Mouse (Mus musculus) gastrocnemius, postnatal 14 days (tissue): ENCODE results near the gene Rfx1. TPM values are rescaled to one million over a fixed set of nuclear protein-coding genes. Genes with fewer than 3 reads are reported as not detected.
A peak's percentile ranks its signal among the peaks of the same experiment; 100 is the strongest.

Experiments used
- DNase-seq: peaks from one replicate; pipeline ENCODE4 v3.0.0; 2021; ENCODE audit warnings: mixed read lengths
- intact Hi-C: fragments of 180-260 bp; cut with DNase I; formaldehyde crosslinking; loops from one replicate; pipeline ENCODE4 v1.15.1; 2025; ENCODE audit warnings: low total_unique reads
- long read RNA-seq, 2 experiments: library from polyadenylated mRNA; stranded (forward); transcript quantifications; one replicate each; pipeline ENCODE4 v2.0.0; 2021
- total RNA-seq, 2 experiments: library from RNA; stranded (reverse); gene quantifications; 2 replicates each; pipeline ENCODE4 v1.2.3; 2021

Rfx1 gene
- 1 to 10 TPM; 5.2 to 5.9 TPM for total RNA-seq
- long read RNA-seq, experiment 1, partial matches to known transcripts, result 5 of 7 reads
- long read RNA-seq, experiment 1, other reads (novel, unspliced or antisense), result 2 of 7 reads
- long read RNA-seq, experiment 2, full-length matches to known transcripts, result 3 of 9 reads
- long read RNA-seq, experiment 2, partial matches to known transcripts, result 4 of 9 reads
- long read RNA-seq, experiment 2, other reads (novel, unspliced or antisense), result 2 of 9 reads

DNA sequence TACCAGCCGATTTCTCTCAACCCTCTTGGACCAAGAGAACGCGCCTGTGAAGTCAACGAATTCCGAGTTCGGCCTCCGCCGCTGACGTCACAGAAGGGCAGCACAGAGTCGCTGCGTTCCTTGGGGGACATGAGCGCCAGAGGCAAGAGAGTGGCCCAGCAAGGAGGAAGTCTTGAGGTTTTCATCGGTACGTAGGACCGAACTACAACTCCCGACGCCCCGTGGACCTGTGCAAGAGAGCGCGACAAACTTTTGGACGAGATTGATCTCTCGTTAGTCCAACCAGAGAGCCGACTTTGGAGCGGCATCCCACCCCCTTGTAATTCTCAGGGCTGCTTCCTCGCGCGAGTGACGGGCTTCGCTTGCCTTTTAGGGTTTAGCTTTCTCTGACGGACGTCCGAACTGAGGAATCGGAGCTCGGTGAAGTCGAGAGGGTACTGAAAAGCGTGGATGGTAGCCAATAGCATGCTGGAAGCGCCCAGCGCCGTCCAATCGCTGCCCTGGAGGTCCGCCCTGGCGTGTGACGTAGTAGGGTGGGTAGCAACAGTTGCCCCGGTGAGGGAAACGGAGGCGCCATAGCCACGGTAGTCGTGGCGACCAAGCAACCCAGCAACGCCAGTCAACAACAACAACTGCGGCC lies at the start of gene Rfx1:
TSS of gene Rfx1 (plus strand) at position 544 of the 640 bp plus-strand sequence.
- DNase-seq, result peak; percentile 100
- intact Hi-C loops, result no loop called here

DNA sequence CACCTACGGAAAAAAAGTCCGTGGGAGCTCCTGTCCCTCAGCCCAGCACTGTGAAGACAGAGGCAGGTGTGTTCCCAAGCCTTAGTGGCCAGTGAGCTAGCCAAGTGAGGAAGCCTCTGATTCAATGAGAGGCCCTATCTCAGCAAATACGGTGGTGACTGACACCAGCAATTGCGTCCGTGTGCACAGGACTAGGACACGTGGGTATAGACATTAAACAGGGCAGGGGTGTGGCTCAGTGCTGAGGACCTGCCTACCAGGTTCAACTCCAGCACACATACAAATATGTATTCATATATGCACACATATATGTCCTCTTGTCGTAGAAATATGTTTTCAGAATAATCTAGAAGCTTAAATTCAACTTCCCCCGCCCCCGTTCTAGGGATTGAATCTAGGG lies 46.9 kb upstream of the Rfx1 start:
- no peak for DNase-seq
- intact Hi-C loops, result no loop called here

DNA sequence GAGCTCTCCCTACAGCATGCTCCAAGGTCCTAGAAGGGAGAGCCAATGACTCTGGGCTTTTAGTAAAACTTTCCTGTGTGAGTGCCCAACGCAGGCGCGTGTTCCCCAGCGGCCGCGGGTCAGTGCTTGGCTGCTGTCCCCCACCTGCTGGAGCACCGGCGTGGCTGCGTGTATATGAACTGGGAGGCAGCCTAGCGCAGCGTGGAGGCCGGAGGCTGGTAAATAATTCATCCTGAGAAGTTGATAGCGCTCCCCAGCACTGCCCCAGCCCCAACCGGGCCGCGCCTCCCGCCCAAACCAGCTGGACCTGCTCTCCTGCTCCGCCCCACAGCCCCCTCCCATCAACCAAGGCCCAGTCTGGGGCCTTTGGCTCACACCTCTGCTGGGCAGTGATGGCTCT lies 45.5 kb upstream of the Rfx1 start, which contains the start of gene Palm3:
TSS of gene Palm3 (plus strand) at position 376 of the 400 bp plus-strand sequence.
- no peak for DNase-seq
- intact Hi-C loops, result no loop called here

DNA sequence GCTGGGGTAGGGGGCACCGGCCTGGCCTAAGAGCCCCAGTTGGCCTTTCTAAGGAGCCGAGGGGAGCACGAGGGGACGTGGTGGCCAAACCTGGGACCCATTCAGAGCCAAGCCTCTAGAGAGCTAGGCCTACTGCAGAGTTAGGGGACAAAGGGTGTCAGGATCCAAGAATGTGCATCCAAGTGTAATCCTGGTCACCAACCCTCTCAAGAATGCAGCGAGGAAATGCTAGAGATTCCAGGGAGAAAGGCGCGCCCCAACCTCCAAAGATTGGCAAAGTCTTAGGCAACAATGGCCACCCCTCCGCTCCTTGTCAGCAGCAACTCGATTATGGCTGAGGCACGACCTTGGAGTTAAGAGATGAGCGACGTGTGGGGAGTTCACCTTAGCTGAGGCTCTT lies 45.1 kb upstream of the Rfx1 start:
- intact Hi-C loops, result no loop called here
- no peak for DNase-seq

DNA sequence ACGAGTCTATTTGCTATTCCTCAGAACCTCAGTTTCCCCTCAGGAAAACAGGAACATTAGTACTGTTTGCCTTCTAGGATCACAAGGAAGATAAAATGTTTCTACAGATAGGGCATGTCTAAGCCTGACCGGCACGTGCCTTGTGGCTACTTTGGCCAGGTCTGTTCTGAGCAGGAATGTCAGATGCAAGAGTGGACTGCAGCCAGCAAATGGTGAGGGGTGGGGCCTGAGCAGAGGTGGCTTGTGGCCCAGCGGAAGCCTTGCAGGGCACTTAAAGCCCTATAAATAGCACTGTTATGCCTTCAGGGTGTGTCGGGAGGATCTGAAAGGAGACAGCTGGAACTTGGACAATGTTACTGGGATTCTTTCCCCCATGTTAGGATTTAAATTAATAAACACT lies 43.5 kb upstream of the Rfx1 start:
- intact Hi-C loops, result no loop called here
- DNase-seq, result peak; percentile 70

DNA sequence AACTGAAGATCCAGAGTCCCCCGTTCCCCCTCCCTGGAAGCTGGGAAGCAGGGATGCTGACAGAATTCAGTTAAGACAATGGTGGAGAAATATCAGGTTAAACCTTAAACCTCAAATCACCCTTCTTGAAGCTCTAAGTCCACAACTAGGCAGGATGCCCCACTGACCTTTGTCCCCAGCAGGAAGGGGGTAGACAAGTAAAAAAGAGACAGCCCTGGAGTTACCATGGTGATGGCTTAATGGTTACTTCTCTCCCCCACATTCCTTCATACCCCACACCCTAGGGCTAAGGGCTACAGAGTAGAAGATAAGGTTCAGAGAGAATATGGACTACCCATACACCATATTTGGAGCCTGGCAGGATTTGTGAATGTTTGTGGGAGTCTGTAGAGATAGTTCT lies 43.0 kb upstream of the Rfx1 start:
- intact Hi-C loops, result no loop called here
- no peak for DNase-seq

DNA sequence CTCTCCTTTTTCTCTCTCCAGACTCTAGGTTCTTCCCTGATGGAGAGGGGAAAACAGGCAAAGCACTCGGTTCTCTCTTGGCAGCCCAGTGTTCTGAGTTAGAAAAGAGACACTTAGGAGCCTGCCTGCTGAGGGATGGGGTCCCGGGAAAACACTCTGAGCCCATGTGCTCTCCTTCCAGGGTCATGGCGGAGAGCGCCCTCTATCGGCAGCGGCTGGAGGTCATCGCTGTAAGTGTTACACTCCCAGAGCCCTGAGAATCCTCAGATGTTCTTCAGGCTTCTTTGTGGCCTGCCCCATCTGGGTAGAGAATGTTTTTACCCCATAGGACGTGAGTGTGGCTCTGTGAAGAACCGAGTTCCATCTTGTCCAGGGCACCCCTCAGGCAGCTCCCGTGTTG lies 42.5 kb upstream of the Rfx1 start:
- peak; percentile 64 for DNase-seq
- intact Hi-C loops, result no loop called here

DNA sequence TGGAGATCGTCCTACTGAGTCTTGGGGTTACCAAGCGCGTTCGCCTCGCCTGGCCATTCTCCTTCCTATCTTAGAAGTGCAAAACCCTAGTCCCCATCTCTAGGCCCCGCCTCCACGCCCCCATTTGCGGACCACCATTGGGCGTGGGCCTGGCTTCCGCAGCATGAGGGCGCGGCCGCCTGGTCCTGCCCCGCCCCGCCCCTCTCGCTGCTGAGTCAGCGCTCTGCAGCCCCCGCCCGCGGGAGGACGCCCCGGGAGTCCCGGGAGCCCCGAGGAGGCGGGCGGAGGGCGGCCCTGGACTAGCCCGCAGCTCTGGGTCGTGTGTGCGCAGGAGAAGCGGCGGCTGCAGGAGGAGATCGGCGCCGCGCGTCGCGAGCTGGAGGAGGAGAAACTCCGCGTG lies 40.8 kb upstream of the Rfx1 start:
- intact Hi-C loops, result no loop called here
- DNase-seq, result peak; percentile 71

DNA sequence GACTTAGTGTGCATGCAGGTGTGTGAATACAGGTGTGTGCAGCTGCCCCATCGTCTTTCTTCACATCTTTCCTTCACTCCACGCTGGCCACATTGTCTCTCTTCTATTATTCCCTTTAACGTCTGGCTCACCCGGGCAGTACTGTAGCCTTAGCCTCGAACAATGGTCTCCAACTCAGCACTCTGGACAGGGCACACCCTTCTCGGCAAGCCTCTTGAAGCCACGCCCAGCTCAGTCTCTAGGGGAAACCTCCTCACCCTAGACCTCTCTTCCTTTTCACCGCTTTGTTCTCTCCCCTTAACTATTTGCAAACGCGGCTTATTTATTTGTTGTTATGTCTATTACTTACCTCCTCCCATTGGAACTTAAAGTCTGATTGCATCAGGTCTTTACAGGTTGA lies 39.2 kb upstream of the Rfx1 start:
- intact Hi-C loops, result no loop called here
- no peak for DNase-seq

DNA sequence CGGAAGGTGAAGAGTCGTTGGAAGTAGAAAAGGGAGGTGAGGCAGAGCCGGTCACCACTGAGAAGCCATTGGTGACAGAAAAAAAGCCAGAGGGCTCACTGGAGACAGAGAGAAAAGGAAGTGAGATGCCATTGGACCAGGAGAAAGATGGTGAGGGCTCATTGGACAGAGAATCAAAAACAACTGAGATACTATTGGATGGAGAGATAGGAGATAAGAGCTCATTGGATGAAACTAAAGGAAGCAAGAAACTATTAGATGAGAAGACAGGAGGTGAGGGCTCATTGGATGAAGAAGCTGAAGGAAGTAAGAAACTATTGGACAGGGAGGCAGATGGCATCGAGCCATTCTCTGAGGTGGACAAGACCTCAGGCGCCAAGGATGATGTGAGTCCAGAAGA lies 37.4 kb upstream of the Rfx1 start:
- intact Hi-C loops, result no loop called here
- no peak for DNase-seq

DNA sequence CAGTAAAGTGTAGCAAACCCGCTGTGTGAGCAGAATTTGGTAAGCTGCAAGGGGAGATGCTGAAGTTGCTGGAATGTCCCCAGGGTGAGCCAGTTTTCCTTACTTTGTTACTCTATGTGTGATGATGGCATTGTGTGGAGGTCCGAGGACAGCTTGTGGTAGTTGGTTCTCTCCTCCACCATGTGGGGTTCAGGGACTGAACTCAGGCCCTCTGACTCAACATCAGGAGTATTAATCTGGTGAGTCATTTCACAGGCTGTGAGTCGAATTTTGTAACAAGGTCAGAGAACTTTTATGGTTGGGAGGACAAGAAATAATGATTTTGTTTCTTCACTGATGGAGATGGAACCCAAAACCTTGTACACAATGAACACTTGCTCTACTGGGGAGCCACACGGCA lies 33.9 kb upstream of the Rfx1 start:
- DNase-seq, result no peak
- intact Hi-C loops, result no loop called here

DNA sequence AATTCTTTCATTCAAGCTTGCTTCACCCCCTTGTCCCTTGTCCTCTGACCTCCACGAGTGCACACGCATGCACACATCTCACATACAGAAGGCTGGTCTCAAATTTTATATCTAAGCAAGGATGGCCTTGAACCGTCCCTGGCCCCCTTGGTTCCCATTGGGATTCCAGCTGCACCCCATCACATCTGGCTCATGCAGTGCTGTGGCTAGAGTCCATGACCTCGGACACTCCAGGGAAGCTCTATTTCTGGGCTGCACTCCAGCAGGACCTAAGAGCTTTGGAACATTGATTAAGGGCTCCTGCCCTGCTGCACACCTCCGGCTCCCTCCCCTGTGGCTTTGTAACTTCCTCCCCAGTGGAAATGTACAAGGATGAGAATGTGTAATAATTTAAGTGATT lies 28.6 kb upstream of the Rfx1 start:
- intact Hi-C loops, result no loop called here
- DNase-seq, result peak; percentile 32

DNA sequence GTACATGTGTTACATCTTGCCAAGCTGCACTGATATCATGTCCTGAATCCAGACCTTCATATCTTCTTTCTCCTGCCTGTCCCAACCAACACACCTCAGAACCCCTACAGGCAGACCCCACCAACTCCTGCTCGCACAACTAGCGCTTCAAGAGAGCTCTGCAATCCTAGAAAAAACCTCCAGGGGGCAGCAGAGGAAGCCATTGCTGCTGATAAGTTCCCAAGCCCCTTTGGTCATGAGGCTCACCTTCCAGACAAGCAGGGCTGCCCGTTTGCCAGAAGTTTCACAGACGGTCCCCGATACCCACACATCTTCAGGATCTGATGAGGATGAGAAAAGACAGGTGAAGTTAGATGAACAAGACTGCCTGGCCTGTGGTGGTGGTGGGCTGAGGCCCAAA lies 27.6 kb upstream of the Rfx1 start:
- intact Hi-C loops, result no loop called here
- DNase-seq, result peak; percentile 70

DNA sequence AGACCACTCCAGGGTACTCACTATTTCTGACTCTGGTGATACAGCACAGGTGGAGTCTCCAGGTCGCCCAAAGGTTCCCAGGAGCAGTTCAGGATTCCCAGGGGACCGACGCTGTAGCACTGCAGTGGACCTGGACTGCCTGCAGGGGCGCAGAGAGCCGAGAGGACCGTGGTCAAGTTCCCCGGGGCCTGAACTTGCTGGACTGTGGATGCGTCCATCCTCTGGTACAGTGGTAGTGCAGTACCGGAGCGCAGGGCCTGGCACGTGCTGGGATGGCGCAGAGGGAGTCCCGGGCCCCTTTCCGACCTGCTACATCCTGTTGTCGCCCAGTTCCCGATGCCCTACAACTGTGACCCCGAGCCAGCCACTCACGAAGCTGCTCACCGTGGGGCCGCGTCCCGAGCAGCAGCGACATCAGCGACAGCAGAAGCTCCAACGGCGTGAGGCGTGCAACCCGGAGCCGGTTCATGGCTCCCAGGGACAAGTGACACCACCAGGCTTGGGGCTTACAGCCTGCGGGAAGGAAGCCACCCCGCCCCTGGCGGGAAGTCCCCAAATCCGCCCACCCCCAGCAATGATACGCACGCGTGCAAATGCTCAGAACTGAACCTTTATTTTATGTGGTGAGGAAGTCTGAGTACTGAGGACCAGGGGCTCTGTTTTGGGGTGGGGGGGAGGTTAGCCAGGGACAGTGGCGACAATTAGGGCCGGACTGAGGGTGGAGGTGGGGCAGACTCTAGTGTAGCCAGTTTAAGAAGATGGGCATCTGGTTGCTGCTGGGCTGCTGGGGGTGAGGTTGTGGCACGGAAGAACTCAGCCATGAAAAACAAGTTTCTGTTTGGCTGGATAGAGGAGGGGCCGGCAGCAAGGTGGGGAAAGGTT lies 24.3 kb upstream of the Rfx1 start, which contains the start of gene Il27ra:
TSS of gene Il27ra (minus strand) at position 524 of the 882 bp plus-strand sequence.
- DNase-seq, result peak; percentile 78
- intact Hi-C loops, result loop anchor here (10.0 kb wide), 1 partner anchor 132 kb away; no protein-coding TSS in a partner anchor

DNA sequence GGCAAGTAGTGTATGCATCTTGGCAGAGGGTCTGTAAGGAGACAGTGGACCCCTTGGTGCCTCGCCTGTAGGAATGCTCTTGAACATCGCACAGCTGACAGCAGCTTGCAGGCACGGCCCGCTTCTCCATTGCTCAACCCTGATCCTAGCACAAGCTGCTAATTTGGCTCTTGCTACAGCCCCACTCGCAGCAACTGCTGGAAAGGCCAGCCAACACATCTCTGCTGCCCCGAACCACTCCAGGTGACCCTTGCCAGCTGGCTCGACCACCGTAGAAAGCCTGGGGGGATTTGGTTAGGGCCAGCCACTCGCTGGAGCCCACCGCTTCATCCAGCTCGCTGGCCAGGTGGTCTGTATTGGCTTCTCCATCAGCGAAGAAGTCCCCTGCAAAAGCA lies 23.7 kb upstream of the Rfx1 start:
- intact Hi-C loops, result loop anchor here (10.0 kb wide), 1 partner anchor 132 kb away; no protein-coding TSS in a partner anchor
- no peak for DNase-seq

DNA sequence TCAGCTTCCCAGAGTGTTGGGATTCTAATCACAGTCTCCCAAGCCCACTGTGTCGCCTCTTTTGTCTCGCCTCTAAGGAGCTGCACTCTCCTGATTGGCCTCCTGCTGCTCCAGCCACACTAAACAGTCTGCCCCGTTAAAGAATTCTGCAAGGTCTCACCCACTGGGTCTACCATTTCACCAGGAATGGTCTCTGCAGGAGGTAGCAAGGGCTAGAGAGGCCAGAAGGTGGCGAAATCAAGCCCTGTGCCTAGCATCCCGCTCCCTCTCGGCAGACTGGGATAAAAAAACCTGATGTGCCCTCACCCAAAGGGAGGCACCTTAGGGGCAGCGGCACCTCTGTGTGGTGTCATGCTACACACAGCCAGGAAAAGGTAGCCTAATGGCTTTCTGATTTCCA lies 22.5 kb upstream of the Rfx1 start:
- no peak for DNase-seq
- intact Hi-C loops, result loop anchor here (10.0 kb wide), 1 partner anchor 131 kb away; no protein-coding TSS in a partner anchor

DNA sequence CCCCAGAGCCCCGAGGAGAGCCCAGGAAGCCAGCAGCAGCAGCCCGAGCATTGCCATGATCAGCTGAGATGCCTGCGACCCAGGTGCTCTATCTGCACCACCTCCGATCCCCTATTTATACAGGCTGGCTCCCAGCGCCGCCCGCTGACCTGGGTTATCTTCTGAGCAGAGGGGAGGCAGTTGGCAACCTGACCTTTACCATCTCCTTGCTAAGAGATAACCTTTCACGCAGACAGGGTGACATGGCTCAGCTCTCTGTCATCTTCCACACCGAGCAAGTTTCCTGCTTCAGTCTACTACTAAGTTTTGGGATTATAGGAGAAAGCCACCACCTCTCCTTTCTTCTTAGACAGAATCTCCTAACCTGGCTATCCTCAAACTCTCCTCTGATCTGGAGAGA lies 21.7 kb upstream of the Rfx1 start, which contains the start of gene Rln3:
TSS of gene Rln3 (minus strand) at position 101 of the 400 bp plus-strand sequence.
- intact Hi-C loops, result loop anchor here (10.0 kb wide), 1 partner anchor 130 kb away; no protein-coding TSS in a partner anchor
- no peak for DNase-seq

DNA sequence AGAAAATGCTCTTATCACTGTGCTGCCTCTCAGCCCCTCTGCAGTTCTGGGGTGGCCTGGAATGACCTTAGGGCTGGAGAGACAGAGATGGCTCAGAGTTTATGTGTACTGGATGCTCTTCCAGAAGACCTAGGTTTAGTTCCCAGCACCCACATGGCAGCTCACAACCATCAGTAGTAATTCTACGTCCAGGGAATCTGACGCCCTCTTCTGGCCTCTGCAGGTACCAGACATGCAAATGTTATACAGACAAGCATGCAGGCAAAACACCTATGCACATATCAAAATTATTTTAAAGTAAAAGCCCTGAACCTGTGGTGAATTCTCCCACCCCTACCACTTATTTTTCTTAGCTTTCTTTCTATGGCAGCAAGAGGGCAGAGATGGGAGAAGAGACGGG lies 20.1 kb upstream of the Rfx1 start:
- intact Hi-C loops, result loop anchor here (10.0 kb wide), 1 partner anchor 128 kb away; no protein-coding TSS in a partner anchor
- DNase-seq, result no peak

DNA sequence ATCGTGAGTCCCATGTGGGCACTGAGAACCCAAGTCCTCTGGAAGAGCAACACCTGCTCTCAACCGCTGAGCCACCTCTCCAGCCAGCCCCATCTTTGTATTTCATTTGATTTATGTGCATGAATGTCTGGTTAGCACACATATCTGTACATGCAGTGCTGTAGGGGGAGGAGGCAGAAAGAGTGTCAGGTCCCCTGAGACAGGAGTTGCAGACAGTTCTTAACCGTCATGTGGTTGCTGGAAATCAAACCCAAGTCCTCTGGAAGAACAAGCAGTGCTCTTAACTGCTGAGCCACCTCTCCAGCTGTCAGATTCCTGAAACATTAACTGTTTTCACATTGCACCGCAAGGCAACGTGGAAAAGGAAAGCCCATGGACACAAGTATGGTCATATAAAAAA lies 18.5 kb upstream of the Rfx1 start:
- intact Hi-C loops, result loop anchor here (10.0 kb wide), 1 partner anchor 127 kb away; no protein-coding TSS in a partner anchor
- no peak for DNase-seq

DNA sequence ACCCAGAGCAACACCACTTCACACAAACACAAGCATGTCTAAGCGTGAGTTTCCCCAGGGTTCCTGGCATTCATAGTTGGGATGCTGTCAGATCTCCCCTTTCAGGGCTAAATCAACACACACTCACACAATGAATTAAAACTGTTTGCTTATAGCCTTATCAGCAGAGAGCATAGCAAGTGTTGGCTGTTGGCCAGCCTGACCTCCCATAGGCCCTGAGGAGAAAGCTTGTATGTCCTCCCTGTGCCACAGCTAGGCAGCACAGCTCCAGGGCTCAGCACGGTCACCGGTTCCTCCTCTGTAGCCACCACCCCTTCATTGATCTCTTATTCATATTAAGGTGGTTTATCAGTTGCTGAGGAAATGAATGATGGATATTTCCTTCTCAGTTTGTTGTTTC lies 13.9 kb upstream of the Rfx1 start:
- DNase-seq, result no peak
- intact Hi-C loops, result no loop called here
